Mouse (Mus musculus) left cerebral cortex, adult 11 months (tissue): ENCODE data around the gene Col6a1.
A peak's percentile ranks its signal among the peaks of the same experiment; 100 is the strongest.

ENCODE experiments used
- DNase-seq: peaks from one replicate; pipeline ENCODE4 v3.0.0; 2022; ENCODE audit warnings: low spot score

Gene Col6a1

DNA sequence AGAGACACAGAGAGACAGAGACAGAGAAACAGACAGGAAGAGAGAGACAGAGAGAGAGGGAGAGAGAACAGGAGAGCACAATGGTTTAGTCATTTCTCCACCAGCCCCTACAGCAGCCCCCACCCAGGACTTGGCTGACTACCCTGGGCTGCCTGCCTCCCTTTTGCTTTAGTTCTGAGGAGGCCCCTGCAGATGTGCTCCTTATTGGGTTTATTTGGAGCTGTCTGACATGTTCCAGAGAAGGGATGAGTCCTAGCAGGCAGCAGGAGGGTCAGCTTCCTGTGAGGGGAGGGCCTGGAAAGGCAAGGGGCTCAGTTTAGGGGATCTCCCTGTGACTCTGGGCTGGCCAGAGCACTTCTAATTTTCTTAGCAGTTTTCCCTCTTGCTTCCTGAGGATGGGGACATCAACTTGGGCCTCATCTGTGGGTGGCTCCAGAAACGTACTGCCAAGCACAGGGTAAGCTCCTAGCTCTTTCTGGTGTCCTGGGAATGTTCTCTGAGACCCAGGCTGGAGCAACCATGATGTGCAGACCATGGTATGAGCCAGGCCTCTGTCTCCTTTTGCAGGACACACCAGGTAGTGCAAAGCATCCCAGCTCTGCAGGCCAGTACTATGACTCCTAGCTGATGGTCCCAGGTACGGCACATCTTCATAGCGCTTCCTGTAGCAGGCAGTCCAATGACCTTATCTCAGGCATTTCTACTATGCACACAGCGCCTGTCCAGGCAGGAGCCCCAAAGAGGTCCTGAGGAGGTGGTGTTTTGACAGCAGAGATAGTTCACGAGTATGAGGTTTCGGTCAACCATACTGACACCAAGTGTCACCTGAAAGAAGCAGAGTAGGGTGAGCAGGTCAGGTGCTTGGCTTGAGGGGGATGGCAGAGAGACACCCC is 45.0 kb downstream of the Col6a1 start:
- no peak for DNase-seq

DNA sequence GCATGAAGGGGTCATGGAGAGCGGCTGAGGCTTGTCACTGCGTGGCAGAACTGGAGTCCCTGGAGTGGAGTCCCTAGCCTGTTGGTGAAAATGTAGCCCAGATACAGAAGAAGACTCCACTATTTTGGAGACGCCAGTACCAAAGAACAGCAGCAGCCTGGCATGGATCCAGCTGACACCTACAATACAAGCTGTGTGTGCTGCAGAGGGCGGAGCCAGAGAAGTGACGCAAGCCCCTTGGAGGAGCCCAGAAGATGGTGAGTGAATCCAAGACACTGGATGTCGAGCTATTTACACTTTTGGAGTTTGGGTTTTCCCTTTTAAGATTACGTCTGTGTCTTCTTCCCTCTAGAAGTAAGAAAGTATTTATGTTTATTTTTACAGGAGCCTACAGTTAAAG is 47.8 kb downstream of the Col6a1 start:
- peak; percentile 24 for DNase-seq

DNA sequence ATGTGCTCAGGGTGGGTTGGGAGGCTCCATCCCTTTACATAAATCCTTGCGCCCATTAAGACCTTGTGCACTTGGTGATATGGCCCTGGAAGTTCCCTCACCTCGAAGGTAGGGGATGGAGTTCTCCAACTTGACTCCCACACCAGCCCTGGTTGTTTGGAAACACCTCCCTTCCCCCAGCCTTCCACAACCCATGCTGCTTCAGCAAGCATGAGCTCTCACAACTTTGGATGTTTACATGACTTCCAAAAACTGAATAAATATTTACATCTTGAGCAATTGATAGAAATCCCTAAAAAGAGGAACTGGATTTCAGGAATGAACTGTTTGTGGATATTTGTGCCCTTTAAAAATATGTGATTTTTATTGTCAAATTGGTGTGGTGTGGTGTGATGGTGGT is 50.7 kb downstream of the Col6a1 start:
- DNase-seq: no peak

- DNase-seq: no peak
Observed at GRCm38 (mm10) chr10:76674581-76674980, 51.4 kb downstream of the Col6a1 start.

- DNase-seq: no peak
Observed at GRCm38 (mm10) chr10:76671939-76672338, 54.0 kb downstream of the Col6a1 start.

DNA sequence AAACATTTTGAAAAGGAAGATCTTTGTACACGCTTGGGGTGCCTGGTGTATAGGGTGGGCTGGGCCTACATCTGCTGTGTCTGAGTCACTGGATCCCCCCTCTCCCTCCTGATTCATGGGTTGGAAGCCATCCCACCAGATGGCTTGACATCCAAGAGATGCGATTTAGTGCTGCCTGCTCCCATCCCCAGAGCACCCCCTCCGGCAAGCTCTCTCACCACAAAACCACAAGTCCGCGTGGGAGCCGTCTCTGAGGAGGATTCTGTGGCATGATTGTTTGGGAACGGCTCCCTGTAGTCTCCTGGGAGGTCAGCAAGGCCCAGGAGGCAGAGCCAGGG is 57.1 kb downstream of the Col6a1 start:
- DNase-seq: peak; percentile 35

GRCm38 (mm10) chr10:76668261-76668946 is 57.6 kb downstream of the Col6a1 start:
- DNase-seq: no peak

DNA sequence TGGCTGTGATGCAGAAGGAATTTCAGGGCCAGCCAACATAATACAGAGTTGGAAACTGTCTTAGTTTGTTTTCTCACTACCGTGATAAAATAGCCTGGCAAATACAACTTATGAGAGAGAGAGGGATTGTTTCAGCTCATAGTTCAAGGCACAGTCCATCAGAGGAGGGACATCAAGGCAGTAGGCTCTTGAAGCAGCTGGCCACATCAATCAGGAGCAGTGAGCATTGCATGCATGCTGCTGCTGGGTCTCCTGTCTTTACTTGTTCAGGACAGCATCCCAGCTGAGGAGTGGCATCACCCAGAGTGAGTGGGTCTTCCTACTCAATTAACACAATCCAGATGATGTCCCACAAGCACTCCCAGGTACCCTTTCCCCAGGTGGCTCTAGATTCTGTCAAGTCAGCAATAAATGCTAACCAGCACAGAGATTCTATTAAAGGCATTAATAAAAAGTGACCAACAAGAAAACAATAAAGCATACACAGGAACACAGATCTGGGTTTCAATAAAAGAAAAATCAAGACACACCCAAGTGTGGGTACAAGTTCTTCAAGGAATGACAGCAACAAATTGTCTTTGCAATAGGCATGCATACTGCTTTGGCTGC is 58.7 kb downstream of the Col6a1 start:
- DNase-seq: no peak

DNA sequence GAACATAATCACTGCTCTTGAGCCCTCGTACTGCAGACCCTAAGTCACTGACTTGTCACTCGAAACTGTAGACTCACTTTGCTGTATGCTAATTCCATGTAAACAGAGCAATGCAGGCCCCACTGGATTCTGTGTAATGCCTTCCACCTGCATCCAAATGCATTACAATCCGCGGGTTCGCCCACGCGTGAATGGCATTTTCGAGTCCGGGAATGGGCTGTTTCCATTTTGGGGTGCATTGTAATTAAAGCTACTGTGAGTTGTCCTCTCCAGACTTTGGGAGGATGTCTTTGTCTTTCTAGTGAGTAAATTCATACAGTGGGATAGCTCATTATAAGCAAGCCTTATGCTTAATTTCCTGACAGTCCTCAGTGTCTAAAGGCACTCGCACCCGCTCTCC is 60.4 kb downstream of the Col6a1 start:
- no peak for DNase-seq

DNA sequence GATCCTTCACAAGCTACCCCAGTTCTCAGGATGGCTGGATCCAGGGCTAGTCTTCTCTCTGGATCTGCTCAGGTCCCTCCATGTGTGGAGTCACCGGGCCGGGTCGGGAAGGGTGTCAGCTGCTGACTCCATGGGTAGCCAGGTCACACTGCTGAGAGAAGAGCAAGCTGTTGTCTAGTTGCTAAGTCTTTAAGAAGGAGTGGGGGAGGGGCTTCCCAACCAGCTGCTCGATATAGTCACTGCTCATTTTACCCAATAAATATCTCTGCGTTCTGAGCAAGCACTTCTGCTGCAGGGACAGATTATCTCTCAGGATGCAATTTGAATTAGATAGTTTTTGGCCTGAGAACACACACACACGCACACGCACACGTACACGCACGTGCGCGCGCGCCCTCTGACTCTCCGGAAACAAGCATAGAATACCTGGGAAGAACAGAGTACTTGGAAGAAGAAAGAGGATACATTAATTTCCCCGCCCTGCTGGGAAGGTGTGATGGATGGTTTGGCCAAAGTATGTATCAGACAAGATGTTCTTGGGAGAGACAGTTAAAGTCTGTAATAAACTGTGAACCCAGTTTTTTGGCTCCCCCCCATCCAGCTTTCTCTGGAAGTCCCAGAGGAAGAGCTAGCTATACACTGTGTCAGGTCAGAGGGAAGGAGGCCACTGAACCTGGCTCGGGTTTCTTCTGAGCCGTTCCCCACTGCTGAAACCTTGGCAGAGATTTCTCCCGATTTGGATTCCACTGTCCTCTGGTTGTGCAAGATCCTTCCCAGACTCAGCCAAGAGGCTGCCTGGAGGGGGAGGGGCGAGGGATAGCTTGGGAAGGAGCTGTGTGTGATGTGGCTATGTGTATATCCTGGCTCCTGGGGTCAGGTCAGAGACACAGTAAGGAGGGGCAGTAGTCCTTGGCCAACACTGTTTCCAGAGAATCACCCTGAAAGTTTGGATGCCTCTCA is 61.5 kb downstream of the Col6a1 start:
- DNase-seq: no peak
